Mouse (Mus musculus) ES-Bruce4 (cell line): ENCODE data around the gene Slirp.

ENCODE experiments used
- CTCF ChIP-seq: IDR thresholded peaks from one replicate; pipeline ENCODE4 v1.8.1; 2011; ENCODE audit warnings: low read depth, low read length
- EP300 ChIP-seq: IDR thresholded peaks from 2 replicates; pipeline ENCODE4 v1.6.1; 2011; ENCODE audit warnings: low read depth, low read length; ENCODE audit not compliant: insufficient read depth
- POLR2A ChIP-seq: IDR thresholded peaks from one replicate; pipeline ENCODE4 v1.8.1; 2011; ENCODE audit warnings: low read length; ENCODE audit not compliant: insufficient read depth

DNA sequence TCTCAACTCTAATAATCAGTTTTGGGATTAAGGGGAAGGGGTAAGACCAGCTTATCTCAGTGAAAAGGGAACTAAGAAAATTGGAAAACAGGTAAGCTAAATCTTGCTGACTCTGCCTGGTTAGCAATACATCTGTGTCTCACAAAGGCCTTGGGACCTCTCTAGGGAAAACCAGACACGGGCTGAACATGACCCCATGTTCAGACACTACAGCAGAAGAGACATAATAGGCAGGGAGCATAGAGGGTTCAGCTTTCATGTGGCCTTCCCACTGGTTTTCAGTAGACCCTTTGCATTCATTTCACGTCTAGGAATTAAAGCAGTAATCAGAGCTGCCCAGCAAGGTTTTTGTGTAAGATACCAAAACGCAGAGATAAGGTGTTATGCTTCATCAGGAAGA is 19.2 kb upstream of the Slirp start:
- TF ChIP-seq POLR2A (no peak), CTCF (no peak), EP300 (no peak)
